Mouse (Mus musculus) heart, postnatal 0 days (tissue): ENCODE data around the gene Adra1b.

Source experiments
- CTCF ChIP-seq: IDR thresholded peaks from 2 replicates; pipeline ENCODE4 v1.5.1; 2016; ENCODE audit warnings: antibody characterized with exemption, control low read depth, low read depth
- EP300 ChIP-seq: IDR thresholded peaks from 2 replicates; pipeline ENCODE4 v1.6.1; 2016; ENCODE audit warnings: antibody characterized with exemption, low read depth

DNA sequence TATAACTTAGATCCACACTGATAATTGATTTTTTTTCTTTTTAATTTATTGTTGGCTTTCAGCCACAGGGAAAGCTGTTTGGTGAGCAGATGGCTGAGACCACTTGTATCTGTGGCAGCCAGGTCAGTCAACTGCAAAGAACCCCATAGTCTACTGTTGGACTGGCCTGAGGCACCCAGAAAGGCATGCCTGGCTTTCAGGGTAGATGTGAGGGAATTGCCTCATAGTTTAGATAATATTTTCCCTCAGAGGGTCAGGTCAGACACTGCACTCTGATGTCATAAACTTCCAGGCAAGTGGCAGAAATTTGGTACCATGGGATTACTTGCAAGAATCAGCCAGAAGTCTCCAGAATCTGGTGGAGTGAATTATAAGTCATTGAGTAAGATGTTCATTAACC is 16.5 kb downstream of the Adra1b start:
- TF ChIP-seq EP300 (no peak), CTCF (no peak)
